Mouse (Mus musculus) c-Kit-positive CD71-positive TER-119-negative erythroid progenitor cells, embryonic 14.5 days (primary cell): Measurements from ENCODE around the gene As3mt.

Experiments
- DNase-seq: peaks from one replicate; pipeline ENCODE4 v3.0.0-alpha.2; 2013; ENCODE audit warnings: low read depth

As3mt gene

DNA sequence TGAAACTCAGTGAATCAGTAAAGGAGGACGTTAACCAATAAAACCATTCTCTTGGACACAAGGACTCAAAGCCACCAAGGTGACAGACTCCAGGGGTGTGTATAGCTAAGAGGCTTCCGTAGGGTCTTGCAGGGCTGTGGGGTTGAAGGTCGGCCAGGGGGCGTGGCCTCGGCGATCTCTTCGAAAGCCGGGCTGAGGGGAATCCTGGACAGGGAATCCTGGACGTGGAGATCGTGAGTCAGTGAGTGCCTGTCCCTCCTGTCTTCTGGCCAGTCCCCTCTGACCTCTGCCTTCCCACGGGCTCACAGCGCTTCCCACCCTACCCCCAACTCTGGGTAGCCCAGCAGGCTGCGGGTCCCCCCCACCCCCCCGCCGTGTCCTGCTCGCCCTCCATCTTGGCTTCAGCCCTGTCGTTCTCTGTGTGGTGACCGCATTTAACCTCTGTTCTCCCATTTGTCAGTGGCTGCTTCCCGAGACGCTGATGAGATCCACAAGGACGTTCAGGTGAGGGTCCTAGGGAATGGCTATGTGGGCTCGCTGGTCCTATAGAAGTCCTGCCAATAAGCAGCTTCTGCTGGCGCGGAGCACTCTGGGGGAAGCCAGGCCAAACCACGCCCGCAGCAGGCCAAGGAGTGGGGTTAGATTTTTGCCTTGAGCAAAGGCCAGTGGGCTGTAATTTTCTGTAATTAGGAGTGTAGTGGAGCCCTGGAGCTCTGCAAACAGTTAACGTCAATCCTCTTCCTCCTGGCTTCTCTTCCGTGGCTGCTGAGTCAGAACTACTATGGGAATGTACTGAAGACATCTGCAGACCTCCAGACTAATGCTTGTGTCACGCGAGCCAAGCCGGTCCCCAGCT lies at the start of gene As3mt:
Gene As3mt, plus strand, starts transcription at position 163 of the 856 bp plus-strand sequence.
- no peak for DNase-seq

DNA sequence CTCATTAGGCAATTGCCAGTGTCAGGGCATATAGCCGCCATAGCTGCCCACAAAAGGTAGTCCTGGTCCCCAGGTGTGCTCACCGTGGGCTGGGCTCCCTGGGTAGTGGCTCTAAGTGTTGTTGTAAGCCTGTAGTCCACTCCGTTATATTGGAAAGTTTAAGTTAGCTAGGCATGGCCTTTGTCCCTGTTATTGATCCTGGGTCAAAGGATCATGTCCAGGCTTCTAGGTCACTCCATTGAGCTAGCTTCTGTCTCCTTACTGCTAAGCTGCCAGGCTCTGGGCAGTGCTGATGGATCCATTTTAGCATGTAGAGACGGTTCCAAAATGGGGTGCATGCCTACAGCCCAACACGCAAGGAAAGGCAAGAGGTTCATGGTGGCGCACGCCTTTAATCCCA lies 48.9 kb upstream of the As3mt start:
- DNase-seq: no peak

GRCm38 (mm10) chr19:46658851-46659250 lies 48.4 kb upstream of the As3mt start:
- DNase-seq: no peak

DNA sequence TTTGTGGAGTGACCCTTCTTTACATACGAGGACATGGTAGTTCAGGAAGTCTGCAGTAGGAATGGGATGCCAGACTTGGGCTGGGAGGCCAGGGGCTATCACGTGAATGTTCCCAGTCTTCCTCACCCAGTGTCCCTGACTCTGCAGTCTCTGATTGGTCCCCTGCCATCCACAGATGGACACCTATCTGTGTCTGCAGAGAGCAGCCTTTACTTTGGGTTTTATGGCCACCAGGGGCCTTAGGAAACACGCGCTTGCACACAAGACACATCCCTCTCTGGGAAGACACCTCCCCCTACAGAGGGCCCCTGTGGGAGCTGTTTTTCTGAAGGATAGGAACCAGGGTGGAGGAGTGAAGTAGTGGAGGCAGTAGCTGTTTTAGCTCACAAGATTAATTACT lies 45.7 kb upstream of the As3mt start:
- no peak for DNase-seq

GRCm38 (mm10) chr19:46662214-46662613 lies 45.0 kb upstream of the As3mt start:
- DNase-seq: no peak

GRCm38 (mm10) chr19:46662784-46663183 lies 44.5 kb upstream of the As3mt start:
- no peak for DNase-seq

- no peak for DNase-seq
Observed at GRCm38 (mm10) chr19:46665474-46665873, 41.8 kb upstream of the As3mt start.

GRCm38 (mm10) chr19:46667300-46667699 lies 40.0 kb upstream of the As3mt start:
- DNase-seq: no peak

DNA sequence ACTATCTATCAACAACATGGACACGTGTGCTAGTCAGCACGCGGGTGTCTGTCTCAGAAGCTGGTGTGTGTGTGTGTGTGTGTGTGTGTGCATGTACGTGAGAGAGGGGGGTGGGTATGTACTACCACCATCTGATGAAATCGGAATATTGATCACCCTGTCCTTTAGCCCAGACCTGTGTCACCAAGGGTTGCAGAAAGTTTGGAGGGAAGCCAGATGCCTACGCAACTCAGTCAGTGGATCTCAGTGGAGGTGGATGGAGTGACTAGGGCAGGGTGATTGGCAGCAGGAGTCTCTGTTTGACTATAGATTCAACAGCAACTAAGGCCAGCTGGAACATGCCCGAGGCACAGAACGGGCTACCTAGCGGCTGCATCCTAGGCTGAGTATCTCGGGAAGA lies 39.0 kb upstream of the As3mt start:
- no peak for DNase-seq

GRCm38 (mm10) chr19:46669802-46670201 lies 37.5 kb upstream of the As3mt start:
- DNase-seq: no peak

- peak; percentile 16 for DNase-seq
Observed at GRCm38 (mm10) chr19:46670691-46671090, 36.6 kb upstream of the As3mt start.

DNA sequence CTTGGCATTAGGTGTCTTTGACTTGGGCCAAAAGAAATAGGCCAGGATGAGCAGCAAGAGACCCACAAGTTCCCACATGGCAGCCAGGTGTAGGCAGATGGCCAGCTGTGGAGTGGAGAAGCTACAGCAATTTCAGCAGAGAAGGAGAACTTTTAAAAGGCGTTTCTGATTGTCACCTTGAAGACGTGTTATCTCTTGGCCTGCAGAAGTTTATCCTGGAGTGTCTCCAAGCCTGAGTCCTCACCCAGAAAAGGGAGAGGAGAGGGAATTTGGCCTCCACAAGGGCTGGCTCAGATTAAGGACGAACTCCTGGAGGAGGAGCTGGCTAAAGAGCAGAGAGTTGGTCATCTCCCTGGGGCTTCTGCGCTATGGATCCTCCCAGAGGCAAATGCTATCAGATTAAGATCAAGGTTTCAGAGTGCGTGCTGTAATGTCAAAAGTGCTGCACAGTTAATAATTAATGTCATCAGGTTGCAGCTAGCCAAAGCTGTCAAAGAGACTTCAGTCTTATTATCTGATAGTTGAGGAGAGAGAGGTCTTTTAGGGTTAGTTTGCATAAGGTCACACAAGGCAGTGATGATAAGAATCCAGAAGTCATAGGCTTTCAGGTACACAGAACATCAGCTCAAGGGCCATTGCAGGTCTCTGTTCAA lies 34.4 kb upstream of the As3mt start, which contains the start of gene Cyp17a1:
Gene Cyp17a1, minus strand, starts transcription at position 407 of the 653 bp plus-strand sequence.
- no peak for DNase-seq

- DNase-seq: no peak
Observed at GRCm38 (mm10) chr19:46675641-46676040, 31.6 kb upstream of the As3mt start.

DNA sequence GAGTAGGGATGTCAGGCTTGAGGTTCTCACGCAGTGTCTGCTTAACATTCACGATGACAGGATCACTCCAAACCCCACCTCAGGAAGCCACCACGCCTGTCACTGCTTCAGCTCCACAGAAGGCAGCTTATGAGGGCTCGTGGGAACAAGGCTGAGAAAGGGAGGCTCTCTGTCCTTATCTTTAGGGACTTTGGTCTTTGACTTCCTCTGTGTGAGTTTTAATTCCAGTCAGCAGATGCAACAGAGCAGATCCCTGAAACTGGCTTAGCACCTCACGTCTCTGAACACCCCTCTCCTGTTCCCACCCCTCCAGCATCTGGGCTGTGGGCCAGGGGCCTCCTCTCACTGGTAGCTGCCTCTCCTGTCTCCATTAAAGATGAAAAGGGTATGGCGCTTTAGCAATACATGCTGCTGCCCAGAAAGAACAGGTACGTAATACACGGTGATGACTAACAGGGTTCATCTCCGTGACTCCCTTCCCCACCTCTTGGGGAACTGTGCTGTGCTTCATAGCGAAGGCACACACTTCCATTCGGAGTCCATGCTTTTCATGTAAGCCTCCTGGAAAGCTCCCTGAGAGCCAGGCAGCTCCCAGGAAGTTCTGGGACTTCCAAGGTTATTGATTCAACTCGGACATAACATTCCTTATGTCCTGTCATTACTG lies 27.4 kb upstream of the As3mt start:
- DNase-seq: no peak

- peak; percentile 81 for DNase-seq
Observed at GRCm38 (mm10) chr19:46689460-46690372, 17.5 kb upstream of the As3mt start, which contains the start of gene Borcs7. Gene Borcs7 (plus strand): TSS chr19:46689906.

GRCm38 (mm10) chr19:46690387-46690786 lies 16.9 kb upstream of the As3mt start:
- DNase-seq: no peak

DNA sequence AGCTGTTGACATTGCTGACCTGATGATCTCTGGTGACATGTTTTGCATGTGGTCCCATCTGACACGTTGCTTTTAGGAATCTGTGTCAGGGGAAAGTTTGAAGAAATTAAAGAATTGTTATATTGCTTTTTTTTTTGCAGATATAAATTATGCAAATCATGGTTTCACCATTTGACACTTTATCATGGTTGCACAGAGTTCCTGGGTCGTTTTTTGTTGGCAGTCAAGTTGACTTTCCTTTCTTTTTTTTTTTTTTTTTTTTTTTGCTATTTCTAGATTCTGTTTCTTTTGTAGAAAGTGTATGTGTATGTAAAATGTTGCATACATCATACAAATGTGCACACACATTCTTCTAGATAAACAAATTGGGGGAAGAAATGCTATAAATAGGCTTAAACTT lies 16.2 kb upstream of the As3mt start:
- no peak for DNase-seq

- DNase-seq: no peak
Observed at GRCm38 (mm10) chr19:46693146-46693545, 14.1 kb upstream of the As3mt start.

DNA sequence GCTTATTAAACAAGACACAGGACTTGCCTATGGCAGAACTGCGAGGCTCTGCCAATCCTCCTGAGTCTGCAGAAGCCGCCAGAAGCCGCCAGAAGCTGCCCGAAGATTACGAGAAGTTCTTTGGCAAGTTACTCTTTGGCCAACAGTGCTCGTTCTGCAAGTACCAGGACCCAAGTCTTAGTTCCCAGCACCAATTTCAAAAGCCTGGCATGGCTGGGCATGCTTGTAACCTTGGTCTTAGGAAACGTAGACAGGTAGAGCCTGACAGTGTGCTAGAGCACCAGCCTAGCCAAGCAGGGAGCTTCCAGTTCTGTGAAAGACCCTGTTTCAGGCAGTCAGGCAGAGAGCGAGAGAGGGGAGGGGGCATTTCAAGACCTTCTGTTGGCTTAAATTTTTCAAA lies 10.8 kb upstream of the As3mt start:
- no peak for DNase-seq

DNA sequence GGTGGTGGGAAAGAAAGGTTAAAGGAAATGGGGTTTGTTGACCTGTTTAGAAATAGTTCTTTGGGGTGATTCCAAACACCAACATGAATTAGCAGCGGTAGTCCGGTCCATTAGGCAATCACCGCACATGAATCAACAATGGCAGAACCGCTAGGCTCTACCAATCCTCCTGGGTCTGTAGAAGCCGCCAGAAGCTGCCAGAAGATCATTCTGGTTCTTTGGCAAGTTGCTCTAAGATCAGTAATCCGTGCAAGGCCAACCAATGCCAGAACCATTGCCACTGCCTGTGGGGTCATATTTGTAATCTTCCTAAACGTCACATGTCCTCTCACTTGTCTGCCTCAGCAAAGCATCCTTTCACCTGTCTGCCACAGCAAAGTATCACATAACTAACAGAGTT lies 10.3 kb upstream of the As3mt start:
- no peak for DNase-seq

- no peak for DNase-seq
Observed at GRCm38 (mm10) chr19:46697840-46698517, 9.3 kb upstream of the As3mt start.
